Mouse (Mus musculus): ENCODE measurements around the gene Usp21.
"Not testable (repeated sequence)": the region's sequence is repeated elsewhere in the genome, so short reads cannot be mapped to it uniquely, and the experiment has no call there.

Usp21 gene

GRCm38 (mm10) chr1:171287136-171288081 is at the start of gene Usp21:
Usp21 (minus strand) TSS chr1:171287991.
- peak; percentile 88 to 90 for DNase-seq (ENCODE audit: low spot score in 2 of 2)

DNA sequence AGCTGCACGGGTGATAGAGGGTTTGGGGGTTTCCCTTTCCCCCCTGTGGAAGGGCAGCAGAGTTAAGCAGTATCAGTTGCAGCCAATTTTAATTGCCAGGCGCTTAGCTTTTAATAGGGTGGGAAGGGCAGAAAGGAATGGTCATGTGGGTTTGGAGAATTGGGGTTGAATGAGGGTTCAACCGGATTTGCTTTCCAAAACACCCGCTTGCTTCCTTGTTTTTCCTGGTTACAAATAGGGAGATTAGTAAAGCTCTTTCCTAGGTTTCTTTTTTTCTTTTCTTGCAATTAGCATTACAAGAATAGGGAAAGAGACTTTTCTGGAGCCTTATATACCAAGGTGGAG is 42.4 kb upstream of the Usp21 start:
- peak in 1 of 2 experiments; percentile 26 for DNase-seq (ENCODE audit: low spot score in 2 of 2)

DNA sequence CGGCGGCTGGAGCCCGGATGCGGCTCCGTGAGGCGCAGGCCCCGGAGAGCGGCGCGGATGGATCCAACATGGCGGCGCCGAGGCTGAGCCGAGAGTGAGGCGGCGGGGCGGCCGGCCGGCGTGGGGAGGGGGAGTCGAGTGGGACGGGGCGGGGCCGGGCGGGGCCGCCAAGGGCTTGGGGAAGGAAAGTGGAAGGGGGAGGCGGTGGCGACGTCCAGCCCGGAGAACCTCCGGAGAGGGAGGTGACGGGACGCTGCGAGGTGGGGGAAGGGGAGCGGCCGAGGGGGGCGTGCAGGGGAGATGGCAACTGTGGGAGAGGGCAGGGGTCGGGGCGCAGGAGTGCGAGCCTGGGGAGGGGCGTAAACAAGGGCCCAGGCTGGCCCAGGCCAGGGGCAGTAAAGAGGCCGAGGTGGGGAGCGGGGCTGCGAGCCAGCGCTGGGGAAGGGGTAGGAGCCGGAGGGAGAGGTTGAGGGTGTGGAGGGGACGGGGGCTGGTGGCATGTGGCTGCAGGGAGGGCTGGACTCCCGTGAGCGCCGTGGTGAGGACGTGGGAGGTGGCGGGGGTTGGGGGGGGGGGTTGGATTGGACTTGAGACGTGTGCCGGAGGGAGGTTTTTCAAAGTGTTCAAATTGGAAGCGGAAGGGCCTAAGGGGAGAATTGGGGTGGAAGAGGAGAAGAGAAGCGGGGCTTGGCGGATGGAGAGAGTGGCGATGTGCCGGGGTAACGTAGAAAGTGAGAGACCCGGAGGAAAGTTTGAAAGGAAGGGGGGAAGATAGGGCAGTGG is 41.8 kb upstream of the Usp21 start:
- peak; percentile 13 to 21 for DNase-seq (ENCODE audit: low spot score in 2 of 2)

DNA sequence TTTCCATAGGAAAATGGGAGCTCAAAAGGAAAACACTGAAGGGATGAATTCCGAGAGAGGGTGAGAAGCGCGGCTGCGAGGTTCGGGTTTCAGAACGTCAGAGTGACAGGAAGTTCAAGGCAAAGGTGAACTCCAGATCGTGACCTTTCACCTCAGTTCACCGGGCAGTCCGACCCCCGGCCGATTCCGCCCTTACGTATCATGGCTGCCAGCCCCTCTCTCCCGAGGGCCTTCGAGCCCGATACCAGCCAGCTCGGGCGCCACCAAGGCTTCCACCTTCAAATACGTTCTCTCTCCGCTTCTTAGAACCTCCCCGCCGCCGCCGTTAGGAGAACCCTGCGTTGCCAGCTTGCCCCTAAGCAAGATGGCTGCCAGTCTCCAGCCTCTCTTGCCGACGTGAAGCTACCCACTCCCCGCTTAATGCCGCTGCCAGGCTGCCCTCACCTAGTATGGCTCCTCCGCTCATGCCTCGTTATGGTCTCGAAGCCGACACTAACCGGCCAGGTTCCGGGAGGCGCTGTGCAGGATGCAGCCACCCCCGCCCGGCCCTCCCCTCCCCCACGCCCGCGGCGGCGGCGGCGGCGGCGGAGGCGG is 41.1 kb upstream of the Usp21 start, which contains the start of gene Dedd:
Gene Dedd, plus strand, starts transcription at position 307 of the 594 bp plus-strand sequence.
- peak; percentile 90 to 92 for DNase-seq (ENCODE audit: low spot score in 2 of 2)

GRCm38 (mm10) chr1:171328244-171328643 is 40.5 kb upstream of the Usp21 start:
- no peak for DNase-seq (ENCODE audit: low spot score in 2 of 2)

GRCm38 (mm10) chr1:171326588-171326987 is 38.8 kb upstream of the Usp21 start:
- not testable (repeated sequence) for DNase-seq (ENCODE audit: low spot score in 2 of 2)

DNA sequence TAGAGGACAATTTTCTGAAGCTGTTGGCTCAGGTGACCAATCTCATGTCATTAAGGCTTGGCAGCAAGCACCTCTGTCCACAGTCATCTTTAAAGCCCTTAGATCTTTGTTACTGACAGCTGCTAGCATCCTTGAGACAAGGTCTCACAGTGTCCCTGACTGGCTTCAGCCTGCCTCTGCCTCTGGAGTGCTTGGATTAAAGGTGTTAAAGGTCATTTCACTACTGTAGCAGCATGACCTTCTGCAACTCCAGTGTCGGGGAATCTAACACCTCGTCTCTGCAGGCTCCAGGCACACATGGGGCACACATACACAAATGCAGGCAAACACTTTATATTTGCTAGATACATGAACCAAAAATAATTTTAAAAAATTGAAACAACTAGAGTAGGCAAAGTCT is 37.8 kb upstream of the Usp21 start:
- no peak for DNase-seq (ENCODE audit: low spot score in 2 of 2)

DNA sequence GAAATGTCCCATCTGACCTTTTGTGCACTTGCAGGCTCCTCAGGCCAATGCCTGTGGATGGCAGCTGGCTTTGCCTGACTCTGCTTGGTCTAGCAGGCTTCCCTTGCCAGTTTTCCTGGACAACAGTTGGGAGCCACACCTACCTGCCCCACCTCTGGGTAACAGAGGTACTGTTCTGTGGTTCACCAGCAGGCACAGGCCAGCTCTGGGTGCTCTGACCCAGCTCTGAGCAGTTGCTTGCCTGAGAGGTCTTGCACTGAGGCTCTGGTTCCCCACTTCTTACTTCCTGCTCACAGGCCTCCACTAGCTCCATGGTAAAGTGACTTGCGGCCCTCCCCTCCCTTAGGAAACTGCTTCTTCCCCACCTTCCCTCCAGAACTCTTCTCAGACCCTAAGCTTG is 34.2 kb upstream of the Usp21 start:
- no peak for DNase-seq (ENCODE audit: low spot score in 2 of 2)

- peak in 1 of 2 experiments; percentile 18 for DNase-seq (ENCODE audit: low spot score in 2 of 2)
These were observed 33.6 kb upstream of the Usp21 start for GRCm38 (mm10) chr1:171321415-171321814.

DNA sequence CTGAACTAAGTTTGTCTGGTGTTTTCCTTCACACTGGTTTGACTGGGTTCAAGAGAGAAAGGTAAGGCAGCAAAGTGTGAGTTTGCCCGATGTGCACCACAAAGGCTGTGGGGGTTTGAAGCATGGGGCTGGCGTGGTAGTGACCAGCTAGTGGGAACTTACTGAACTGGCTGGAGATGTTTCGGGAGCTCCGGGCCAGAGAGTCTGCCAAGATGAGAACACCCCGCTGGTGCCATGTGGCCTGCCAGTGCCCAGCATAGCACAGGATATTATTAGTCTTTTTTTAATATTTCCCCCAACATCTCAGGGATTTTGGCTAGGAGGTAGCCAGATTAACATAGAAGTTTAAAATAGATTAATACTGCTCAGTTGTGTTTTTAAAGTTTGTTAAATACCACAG is 32.4 kb upstream of the Usp21 start:
- no peak for DNase-seq (ENCODE audit: low spot score in 2 of 2)

GRCm38 (mm10) chr1:171319748-171320147 is 32.0 kb upstream of the Usp21 start:
- DNase-seq (ENCODE audit: low spot score in 2 of 2) = no peak

GRCm38 (mm10) chr1:171309321-171309720 is 21.5 kb upstream of the Usp21 start:
- no peak for DNase-seq (ENCODE audit: low spot score in 2 of 2)

DNA sequence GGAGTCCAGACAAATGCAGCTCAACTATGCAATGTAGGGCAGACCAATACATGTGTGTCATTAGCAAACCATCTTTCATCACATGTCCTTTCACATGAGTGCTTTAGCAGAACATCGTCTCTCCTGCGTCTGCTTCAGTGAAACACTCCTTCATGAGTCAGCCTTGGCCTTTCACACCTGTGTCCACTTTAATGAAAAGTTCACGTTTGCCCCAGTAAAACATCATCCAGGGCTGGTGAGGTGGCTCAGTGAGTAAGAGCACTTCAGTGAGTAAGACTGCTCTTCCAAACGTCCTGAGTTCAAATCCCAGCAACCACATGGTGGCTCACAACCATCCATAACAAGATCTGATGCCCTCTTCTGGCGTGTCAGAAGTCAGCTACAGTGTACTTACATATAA is 18.4 kb upstream of the Usp21 start:
- not testable (repeated sequence) for DNase-seq (ENCODE audit: low spot score in 2 of 2)

DNA sequence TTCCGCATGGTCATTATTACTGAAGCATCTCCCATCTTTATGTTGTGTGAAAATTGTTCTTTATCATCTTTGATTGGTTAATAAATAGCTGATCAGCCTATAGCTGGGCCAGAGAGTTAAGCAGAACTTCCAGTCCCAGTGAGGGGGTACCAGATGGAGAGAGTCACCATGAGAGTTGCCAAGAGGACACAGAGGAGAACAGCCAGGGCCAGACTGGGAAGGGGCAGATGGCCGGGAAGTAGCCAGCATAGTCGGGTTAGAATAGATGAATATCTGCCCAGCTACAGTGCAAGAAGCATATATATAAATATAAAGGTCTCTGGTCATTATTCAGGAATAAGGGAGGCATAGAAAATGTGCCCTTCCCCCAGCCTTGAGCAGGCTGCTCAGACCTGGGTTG is 10.4 kb upstream of the Usp21 start:
- no peak for DNase-seq (ENCODE audit: low spot score in 2 of 2)

DNA sequence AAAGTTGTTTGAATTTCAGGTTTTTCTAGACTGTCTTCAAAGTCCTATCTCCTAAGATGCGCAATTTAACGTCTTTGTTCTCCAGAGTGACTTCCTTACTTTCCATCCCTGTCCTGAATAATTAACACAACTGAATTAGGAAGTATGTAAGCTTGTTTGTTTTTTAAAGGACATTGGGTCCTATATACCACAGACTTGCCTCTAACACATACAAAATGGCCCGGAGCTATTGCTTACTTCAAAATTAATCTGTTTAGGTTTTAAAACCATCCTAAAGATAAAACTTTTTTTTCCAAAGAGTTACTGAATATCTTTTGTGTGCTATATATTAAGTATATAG is 7.2 kb upstream of the Usp21 start:
- no peak for DNase-seq (ENCODE audit: low spot score in 2 of 2)

- DNase-seq (ENCODE audit: low spot score in 2 of 2) = peak; percentile 81 to 84
These were observed 6.7 kb upstream of the Usp21 start, which contains the start of gene Ufc1 for GRCm38 (mm10) chr1:171294298-171295062. Ufc1 (minus strand) TSS chr1:171295024.

GRCm38 (mm10) chr1:171293906-171294297 is 6.1 kb upstream of the Usp21 start:
- DNase-seq (ENCODE audit: low spot score in 2 of 2) = no peak

DNA sequence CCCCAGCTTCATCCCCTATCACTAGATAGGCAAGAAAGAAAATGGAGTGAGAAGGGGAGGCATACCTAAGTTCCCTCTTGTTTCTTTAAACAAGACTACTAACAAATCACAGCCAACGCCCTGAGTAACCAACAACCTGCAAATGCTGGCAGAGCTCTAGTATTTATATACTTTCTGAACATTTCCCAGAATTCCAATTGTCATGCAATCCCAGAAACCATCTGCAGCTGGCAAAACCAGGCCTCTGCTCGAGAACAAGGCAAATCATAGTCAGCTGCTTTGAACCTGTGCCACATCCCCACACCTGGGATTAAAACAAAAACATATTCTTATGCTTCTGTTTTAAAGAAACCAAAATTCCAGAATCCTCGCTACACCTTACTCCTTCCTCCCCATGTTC is 5.6 kb upstream of the Usp21 start:
- no peak for DNase-seq (ENCODE audit: low spot score in 2 of 2)

GRCm38 (mm10) chr1:171288328-171288727 is 537 bp upstream of the Usp21 start:
- DNase-seq (ENCODE audit: low spot score in 2 of 2) = no peak

- DNase-seq (ENCODE audit: low spot score in 2 of 2) = no peak
These were observed 1.3 kb downstream of the Usp21 start for GRCm38 (mm10) chr1:171286517-171286916.

DNA sequence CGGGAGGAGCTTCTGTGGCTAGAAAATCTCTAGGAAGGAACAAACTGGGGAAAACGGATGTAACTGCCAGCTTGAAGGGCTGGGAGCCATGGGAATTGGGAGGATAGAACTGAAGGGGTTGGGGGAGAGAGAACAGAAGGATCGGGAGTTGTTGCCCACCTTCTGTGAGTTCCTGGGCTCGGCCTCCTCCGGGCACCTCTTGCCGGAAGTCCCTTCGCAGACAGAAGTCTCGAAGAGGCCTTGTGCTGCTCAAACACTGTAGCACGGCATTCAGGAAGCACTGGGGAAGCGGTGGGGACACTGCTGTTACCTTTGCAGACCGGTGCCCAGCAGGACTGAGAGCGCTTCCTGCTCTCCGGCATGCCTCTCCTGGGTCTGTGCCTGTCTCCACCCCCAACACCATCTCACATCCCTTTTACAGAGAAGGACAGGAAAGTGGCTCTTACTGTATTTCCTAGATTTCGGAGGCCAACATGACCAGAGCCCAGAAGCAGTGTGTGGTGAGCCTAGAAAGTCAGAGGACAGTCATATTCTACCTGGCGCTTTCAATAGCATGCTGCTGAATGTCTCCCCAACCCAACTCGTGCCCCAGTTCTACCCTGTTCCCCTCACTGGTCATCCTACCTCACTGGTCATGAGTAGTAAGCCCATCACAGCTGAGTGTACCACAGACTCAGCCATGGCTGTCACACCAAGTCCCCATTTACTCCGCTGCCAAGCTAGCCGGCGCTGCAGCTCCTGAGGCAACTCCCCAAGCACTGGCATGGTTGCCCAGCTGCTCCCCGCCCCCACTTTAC is 2.5 kb downstream of the Usp21 start:
- no peak for DNase-seq (ENCODE audit: low spot score in 2 of 2)

Data from natural killer cell, adult 2 months (primary cell).